Mouse (Mus musculus): ENCODE measurements at regions not wholly inside any gene's neighbourhood (a gene's known extent, or its start where the extent isn't known, plus 50 kb on each side); places are given as distances from the start of the nearest gene placed in this dataset.

- Histone ChIP-seq H3K9me3 (replicated peaks; ENCODE audit: control insufficient read depth, low read length) (no peaks in the 10 kb centered on the region), H3K27me3 (ENCODE audit: control insufficient read depth, insufficient read depth, low read length) (no peaks in the 10 kb centered on the region), H3K4me2 (ENCODE audit: low read depth, low read length) (no peak overlapping the region), H3K4me3 (replicated peaks; ENCODE audit: low read length) (no peak overlapping the region), H3K4me1 (ENCODE audit: control insufficient read depth, insufficient read depth, low read length) (no peaks in the 10 kb centered on the region), H3K36me3 (ENCODE audit: control insufficient read depth, insufficient read depth, low read length) (no peaks in the 10 kb centered on the region), H3K9ac (ENCODE audit: low read length) (no peak overlapping the region), H3K27ac (ENCODE audit: low read length) (no peak overlapping the region)
- 81% methylated on average over 2 of the region's 2 CpGs for WGBS
- ATAC-seq (ENCODE audit: insufficient read depth, low FRiP score), result no peak
Measured at GRCm38 (mm10) chr1:63869342-63869741, 100.3 kb upstream of the 4933402D24Rik start.

GRCm38 (mm10) chr1:63857933-63858649 lies 89.0 kb upstream of the 4933402D24Rik start:
- H3K4me2 ChIP-seq (ENCODE audit: low read depth, low read length), result no peak overlapping the region
- no peak overlapping the region for H3K27ac ChIP-seq (ENCODE audit: low read length)
- H3K36me3 ChIP-seq (ENCODE audit: control insufficient read depth, insufficient read depth, low read length), result no peaks in the 10 kb centered on the region
- H3K9me3 ChIP-seq (replicated peaks; ENCODE audit: control insufficient read depth, low read length), result no peaks in the 10 kb centered on the region
- 0 out of 2 replicates have a peak, but pooled peaks cover 5% of the 10 kb centered on the region for H3K4me1 ChIP-seq (ENCODE audit: control insufficient read depth, insufficient read depth, low read length)
- no peaks in the 10 kb centered on the region for H3K27me3 ChIP-seq (ENCODE audit: control insufficient read depth, insufficient read depth, low read length)
- H3K4me3 ChIP-seq (replicated peaks; ENCODE audit: low read length), result no peak overlapping the region
- 33% methylated on average over 6 of the region's 6 CpGs for WGBS
- ATAC-seq (ENCODE audit: insufficient read depth, low FRiP score), result peak; percentile 40; the same call in 1 of the 2 replicates
- H3K9ac ChIP-seq (ENCODE audit: low read length), result no peak overlapping the region

- no peak overlapping the region for H3K27ac ChIP-seq (ENCODE audit: low read length)
- no peak overlapping the region for H3K4me2 ChIP-seq (ENCODE audit: low read depth, low read length)
- no peak overlapping the region for H3K4me3 ChIP-seq (replicated peaks; ENCODE audit: low read length)
- ATAC-seq (ENCODE audit: insufficient read depth, low FRiP score), result no peak
- no peak overlapping the region for H3K9ac ChIP-seq (ENCODE audit: low read length)
- H3K9me3 ChIP-seq (replicated peaks; ENCODE audit: control insufficient read depth, low read length), result no peaks in the 10 kb centered on the region
- H3K4me1 ChIP-seq (ENCODE audit: control insufficient read depth, insufficient read depth, low read length), result 0 out of 2 replicates have a peak, but pooled peaks cover 5% of the 10 kb centered on the region
- 36% methylated on average over 5 of the region's 5 CpGs for WGBS
- H3K36me3 ChIP-seq (ENCODE audit: control insufficient read depth, insufficient read depth, low read length), result no peaks in the 10 kb centered on the region
- no peaks in the 10 kb centered on the region for H3K27me3 ChIP-seq (ENCODE audit: control insufficient read depth, insufficient read depth, low read length)
Measured at GRCm38 (mm10) chr1:63857468-63857867, 88.4 kb upstream of the 4933402D24Rik start.

GRCm38 (mm10) chr1:63856366-63856765 lies 87.3 kb upstream of the 4933402D24Rik start:
- Histone ChIP-seq H3K9ac (ENCODE audit: low read length) (no peak overlapping the region), H3K36me3 (ENCODE audit: control insufficient read depth, insufficient read depth, low read length) (no peaks in the 10 kb centered on the region), H3K27me3 (ENCODE audit: control insufficient read depth, insufficient read depth, low read length) (no peaks in the 10 kb centered on the region), H3K27ac (ENCODE audit: low read length) (no peak overlapping the region), H3K4me1 (ENCODE audit: control insufficient read depth, insufficient read depth, low read length) (0 out of 2 replicates have a peak, but pooled peaks cover 5% of the 10 kb centered on the region), H3K4me3 (replicated peaks; ENCODE audit: low read length) (no peak overlapping the region), H3K4me2 (ENCODE audit: low read depth, low read length) (no peak overlapping the region), H3K9me3 (replicated peaks; ENCODE audit: control insufficient read depth, low read length) (no peaks in the 10 kb centered on the region)
- ATAC-seq (ENCODE audit: insufficient read depth, low FRiP score), result no peak
- 83% methylated on average over 2 of the region's 2 CpGs for WGBS

- Histone ChIP-seq H3K4me3 (replicated peaks; ENCODE audit: low read length) (no peak overlapping the region), H3K9me3 (replicated peaks; ENCODE audit: control insufficient read depth, low read length) (no peaks in the 10 kb centered on the region), H3K4me1 (ENCODE audit: control insufficient read depth, insufficient read depth, low read length) (0 out of 2 replicates have a peak, but pooled peaks cover 5% of the 10 kb centered on the region), H3K27me3 (ENCODE audit: control insufficient read depth, insufficient read depth, low read length) (no peaks in the 10 kb centered on the region), H3K36me3 (ENCODE audit: control insufficient read depth, insufficient read depth, low read length) (no peaks in the 10 kb centered on the region), H3K9ac (ENCODE audit: low read length) (no peak overlapping the region), H3K27ac (ENCODE audit: low read length) (no peak overlapping the region), H3K4me2 (ENCODE audit: low read depth, low read length) (no peak overlapping the region)
- 55% methylated on average over 3 of the region's 3 CpGs for WGBS
- no peak for ATAC-seq (ENCODE audit: insufficient read depth, low FRiP score)
Measured at GRCm38 (mm10) chr1:63854794-63855193, 85.7 kb upstream of the 4933402D24Rik start.

GRCm38 (mm10) chr1:63851476-63852094 lies 82.5 kb upstream of the 4933402D24Rik start:
- Histone ChIP-seq H3K27me3 (ENCODE audit: control insufficient read depth, insufficient read depth, low read length) (no peaks in the 10 kb centered on the region), H3K27ac (ENCODE audit: low read length) (no peak overlapping the region), H3K9me3 (replicated peaks; ENCODE audit: control insufficient read depth, low read length) (no peaks in the 10 kb centered on the region), H3K4me1 (ENCODE audit: control insufficient read depth, insufficient read depth, low read length) (no peaks in the 10 kb centered on the region), H3K4me3 (replicated peaks; ENCODE audit: low read length) (no peak overlapping the region), H3K36me3 (ENCODE audit: control insufficient read depth, insufficient read depth, low read length) (no peaks in the 10 kb centered on the region), H3K4me2 (ENCODE audit: low read depth, low read length) (no peak overlapping the region), H3K9ac (ENCODE audit: low read length) (no peak overlapping the region)
- ATAC-seq (ENCODE audit: insufficient read depth, low FRiP score), result no peak
- 76% methylated on average over 4 of the region's 4 CpGs for WGBS

- no peaks in the 10 kb centered on the region for H3K36me3 ChIP-seq (ENCODE audit: control insufficient read depth, insufficient read depth, low read length)
- no peaks in the 10 kb centered on the region for H3K27me3 ChIP-seq (ENCODE audit: control insufficient read depth, insufficient read depth, low read length)
- no peak for ATAC-seq (ENCODE audit: insufficient read depth, low FRiP score)
- H3K9ac ChIP-seq (ENCODE audit: low read length), result no peak overlapping the region
- H3K4me2 ChIP-seq (ENCODE audit: low read depth, low read length), result no peak overlapping the region
- no peaks in the 10 kb centered on the region for H3K9me3 ChIP-seq (replicated peaks; ENCODE audit: control insufficient read depth, low read length)
- H3K4me3 ChIP-seq (replicated peaks; ENCODE audit: low read length), result no peak overlapping the region
- H3K27ac ChIP-seq (ENCODE audit: low read length), result no peak overlapping the region
- WGBS, result 51% methylated on average over 3 of the region's 3 CpGs
- H3K4me1 ChIP-seq (ENCODE audit: control insufficient read depth, insufficient read depth, low read length), result no peaks in the 10 kb centered on the region
Measured at GRCm38 (mm10) chr1:63850262-63850661, 81.2 kb upstream of the 4933402D24Rik start.

GRCm38 (mm10) chr1:63828174-63828844 lies 59.2 kb upstream of the 4933402D24Rik start:
- H3K9me3 ChIP-seq (replicated peaks; ENCODE audit: control insufficient read depth, low read length), result no peaks in the 10 kb centered on the region
- H3K27me3 ChIP-seq (ENCODE audit: control insufficient read depth, insufficient read depth, low read length), result no peaks in the 10 kb centered on the region
- no peaks in the 10 kb centered on the region for H3K4me1 ChIP-seq (ENCODE audit: control insufficient read depth, insufficient read depth, low read length)
- H3K36me3 ChIP-seq (ENCODE audit: control insufficient read depth, insufficient read depth, low read length), result no peaks in the 10 kb centered on the region
- 76% methylated on average over 5 of the region's 5 CpGs for WGBS
- no peak for ATAC-seq (ENCODE audit: insufficient read depth, low FRiP score)
- H3K27ac ChIP-seq (ENCODE audit: low read length), result no peak overlapping the region
- H3K4me2 ChIP-seq (ENCODE audit: low read depth, low read length), result no peak overlapping the region
- H3K9ac ChIP-seq (ENCODE audit: low read length), result no peak overlapping the region
- H3K4me3 ChIP-seq (replicated peaks; ENCODE audit: low read length), result no peak overlapping the region

- H3K9ac ChIP-seq (ENCODE audit: low read length), result no peak overlapping the region
- ATAC-seq (ENCODE audit: insufficient read depth, low FRiP score), result no peak
- H3K4me3 ChIP-seq (replicated peaks; ENCODE audit: low read length), result no peak overlapping the region
- no peaks in the 10 kb centered on the region for H3K9me3 ChIP-seq (replicated peaks; ENCODE audit: control insufficient read depth, low read length)
- no peak overlapping the region for H3K4me2 ChIP-seq (ENCODE audit: low read depth, low read length)
- H3K4me1 ChIP-seq (ENCODE audit: control insufficient read depth, insufficient read depth, low read length), result no peaks in the 10 kb centered on the region
- no peaks in the 10 kb centered on the region for H3K27me3 ChIP-seq (ENCODE audit: control insufficient read depth, insufficient read depth, low read length)
- no peaks in the 10 kb centered on the region for H3K36me3 ChIP-seq (ENCODE audit: control insufficient read depth, insufficient read depth, low read length)
- WGBS, result 65% methylated on average over 4 of the region's 4 CpGs
- no peak overlapping the region for H3K27ac ChIP-seq (ENCODE audit: low read length)
Measured at GRCm38 (mm10) chr1:63820614-63821270, 51.7 kb upstream of the 4933402D24Rik start.

Data from stomach, embryonic 16.5 days (tissue).